In the genomic region with DNA sequence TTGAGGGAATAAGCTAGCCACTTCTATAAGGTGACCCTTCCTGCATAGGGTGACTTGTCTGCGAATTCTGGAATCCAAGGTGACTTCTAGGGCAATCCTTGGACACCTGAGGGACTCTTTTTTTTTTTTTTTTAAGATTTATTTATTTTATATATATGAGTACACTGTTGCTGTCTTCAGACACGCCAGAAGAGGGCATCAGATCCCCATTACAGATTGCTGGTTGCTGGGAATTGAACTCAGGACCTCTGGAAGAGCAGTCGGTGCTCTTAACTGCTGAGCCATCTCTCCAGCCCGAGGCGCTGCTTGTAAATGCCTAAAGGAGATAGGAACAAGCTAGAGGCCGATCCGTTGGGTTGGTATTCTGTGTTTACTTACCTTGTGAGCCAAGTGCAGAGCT, we compare ENCODE assay signal across 2 mouse cellular contexts.
TF ChIP-seq lines count a peak whose summit lies in the region.

No protein-coding gene starts in this region.

TF ChIP-seq in CH12.LX, 34 proteins besides CTCF, POLR2A, EP300 and RAD21:
- TF ChIP-seq ZNF384 (IDR thresholded peaks at IDR 0.05; ENCODE audit: low read depth, low read length), result peak; percentile 26; the same call in 1 of the 2 replicates

TF ChIP-seq in MEL, 35 proteins besides CTCF, POLR2A, EP300 and RAD21:
- TF ChIP-seq GATA1 (IDR thresholded peaks at IDR 0.05; ENCODE audit: low read depth, low read length) (peak; percentile 3; the same call in 1 of the 2 replicates), ZNF384 (IDR thresholded peaks at IDR 0.05; ENCODE audit: low read depth, low read length) (peak; percentile 86), ZC3H11A (IDR thresholded peaks at IDR 0.05; ENCODE audit: low read depth, low read length) (peak; percentile 36), TBP (IDR thresholded peaks at IDR 0.05; ENCODE audit: low read depth, low read length) (peak; percentile 47), SMC3 (IDR thresholded peaks at IDR 0.05; ENCODE audit: low read depth, low read length) (peak; percentile 32)
